Mouse (Mus musculus): ENCODE results near the gene Speg.

Speg gene

GRCm38 (mm10) chr1:75369360-75369983, 5.6 kb upstream of the Speg start:
- DNase-seq: no peak

- DNase-seq: peak; percentile 63
Measured at GRCm38 (mm10) chr1:75369984-75370660, 5.0 kb upstream of the Speg start.

GRCm38 (mm10) chr1:75371317-75372095, 3.6 kb upstream of the Speg start:
- no peak for DNase-seq

- DNase-seq: no peak
Measured at GRCm38 (mm10) chr1:75372450-75372849, 2.6 kb upstream of the Speg start.

GRCm38 (mm10) chr1:75373276-75373675, 1.8 kb upstream of the Speg start:
- no peak for DNase-seq

GRCm38 (mm10) chr1:75379196-75379595, 4.1 kb downstream of the Speg start:
- no peak for DNase-seq

GRCm38 (mm10) chr1:75379931-75380330, 4.8 kb downstream of the Speg start:
- DNase-seq: no peak

- DNase-seq: no peak
Measured at GRCm38 (mm10) chr1:75380951-75381350, 5.9 kb downstream of the Speg start.

GRCm38 (mm10) chr1:75381482-75382355, 6.6 kb downstream of the Speg start:
- DNase-seq: no peak

- DNase-seq: peak; percentile 46
Measured at GRCm38 (mm10) chr1:75382356-75383071, 7.4 kb downstream of the Speg start.

- no peak for DNase-seq
Measured at GRCm38 (mm10) chr1:75384470-75385141, 9.5 kb downstream of the Speg start.

- no peak for DNase-seq
Measured at GRCm38 (mm10) chr1:75385142-75385730, 10.1 kb downstream of the Speg start.

- DNase-seq: no peak
Measured at GRCm38 (mm10) chr1:75386149-75386548, 11.1 kb downstream of the Speg start.

- no peak for DNase-seq
Measured at GRCm38 (mm10) chr1:75387469-75387928, 12.4 kb downstream of the Speg start.

- DNase-seq: no peak
Measured at GRCm38 (mm10) chr1:75387929-75388897, 13.1 kb downstream of the Speg start.

GRCm38 (mm10) chr1:75388898-75389515, 13.9 kb downstream of the Speg start:
- DNase-seq: no peak

GRCm38 (mm10) chr1:75393139-75393538, 18.0 kb downstream of the Speg start:
- DNase-seq: no peak

GRCm38 (mm10) chr1:75393846-75394245, 18.7 kb downstream of the Speg start:
- DNase-seq: no peak

GRCm38 (mm10) chr1:75398761-75399402, 23.8 kb downstream of the Speg start:
- peak; percentile 82 for DNase-seq

All from kidney, adult 11 months (tissue).